Mouse (Mus musculus): ENCODE measurements around the gene Mroh7. TPM values are rescaled to one million over a fixed set of nuclear protein-coding genes. Genes with fewer than 3 reads are reported as not detected.

The Mroh7 gene
- polyA plus RNA-seq, 1 experiment, result 1.5 TPM

GRCm38 (mm10) chr4:106647137-106647536 lies 83.6 kb downstream of the Mroh7 start:
- WGBS, result 91% methylated on average over 6 of the region's 6 CpGs
- Histone ChIP-seq H3K4me3 (replicated peaks; ENCODE audit: extremely low read depth, low read depth, low read length) (no peak overlapping the region), H3K4me1 (ENCODE audit: control insufficient read depth, insufficient read depth, low read length) (no peaks in the 10 kb centered on the region; the same call in 1 of the 2 replicates)
- DNase-seq, result no peak
- no peak for TF ChIP-seq CTCF (IDR thresholded peaks at IDR 0.05; ENCODE audit: insufficient read depth, low read length)
- no peak for TF ChIP-seq POLR2A (IDR thresholded peaks at IDR 0.05; ENCODE audit: borderline replicate concordance, extremely low read depth, low read depth, low read length)

GRCm38 (mm10) chr4:106645797-106646196 lies 84.9 kb downstream of the Mroh7 start:
- Histone ChIP-seq H3K4me3 (replicated peaks; ENCODE audit: extremely low read depth, low read depth, low read length) (no peak overlapping the region), H3K4me1 (ENCODE audit: control insufficient read depth, insufficient read depth, low read length) (no peaks in the 10 kb centered on the region)
- TF ChIP-seq CTCF (IDR thresholded peaks at IDR 0.05; ENCODE audit: insufficient read depth, low read length) (no peak), POLR2A (IDR thresholded peaks at IDR 0.05; ENCODE audit: borderline replicate concordance, extremely low read depth, low read depth, low read length) (no peak)
- WGBS, result 66% methylated on average over 5 of the region's 5 CpGs
- no peak for DNase-seq

- no peak for TF ChIP-seq CTCF (IDR thresholded peaks at IDR 0.05; ENCODE audit: insufficient read depth, low read length)
- TF ChIP-seq POLR2A (IDR thresholded peaks at IDR 0.05; ENCODE audit: borderline replicate concordance, extremely low read depth, low read depth, low read length), result no peak
- 55% methylated on average over 6 of the region's 6 CpGs for WGBS
- no peak for DNase-seq
- no peak overlapping the region for H3K4me3 ChIP-seq (replicated peaks; ENCODE audit: extremely low read depth, low read depth, low read length)
- H3K4me1 ChIP-seq (ENCODE audit: control insufficient read depth, insufficient read depth, low read length), result no peaks in the 10 kb centered on the region
These were observed 86.5 kb downstream of the Mroh7 start for GRCm38 (mm10) chr4:106644218-106644610.

- TF ChIP-seq CTCF (IDR thresholded peaks at IDR 0.05; ENCODE audit: insufficient read depth, low read length), result no peak
- TF ChIP-seq POLR2A (IDR thresholded peaks at IDR 0.05; ENCODE audit: borderline replicate concordance, extremely low read depth, low read depth, low read length), result no peak
- H3K4me1 ChIP-seq (ENCODE audit: control insufficient read depth, insufficient read depth, low read length), result no peaks in the 10 kb centered on the region
- DNase-seq, result no peak
- WGBS, result 14% methylated on average over 8 of the region's 8 CpGs
- no peak overlapping the region for H3K4me3 ChIP-seq (replicated peaks; ENCODE audit: extremely low read depth, low read depth, low read length)
These were observed 87.1 kb downstream of the Mroh7 start for GRCm38 (mm10) chr4:106643483-106644217.

GRCm38 (mm10) chr4:106634086-106634479 lies 96.6 kb downstream of the Mroh7 start:
- DNase-seq, result no peak
- TF ChIP-seq POLR2A (IDR thresholded peaks at IDR 0.05; ENCODE audit: borderline replicate concordance, extremely low read depth, low read depth, low read length) (no peak), CTCF (IDR thresholded peaks at IDR 0.05; ENCODE audit: insufficient read depth, low read length) (no peak)
- H3K4me1 ChIP-seq (ENCODE audit: control insufficient read depth, insufficient read depth, low read length), result peaks cover 2% of the 10 kb centered on the region; the same call in 1 of the 2 replicates
- 40% methylated on average over 9 of the region's 9 CpGs for WGBS
- no peak overlapping the region for H3K4me3 ChIP-seq (replicated peaks; ENCODE audit: extremely low read depth, low read depth, low read length)

GRCm38 (mm10) chr4:106633281-106634085 lies 97.2 kb downstream of the Mroh7 start:
- 27% methylated on average over 8 of the region's 8 CpGs for WGBS
- TF ChIP-seq POLR2A (IDR thresholded peaks at IDR 0.05; ENCODE audit: borderline replicate concordance, extremely low read depth, low read depth, low read length) (no peak), CTCF (IDR thresholded peaks at IDR 0.05; ENCODE audit: insufficient read depth, low read length) (no peak)
- Histone ChIP-seq H3K4me1 (ENCODE audit: control insufficient read depth, insufficient read depth, low read length) (peaks cover 2% of the 10 kb centered on the region; the same call in 1 of the 2 replicates), H3K4me3 (replicated peaks; ENCODE audit: extremely low read depth, low read depth, low read length) (no peak overlapping the region)
- DNase-seq, result no peak

GRCm38 (mm10) chr4:106632313-106632712 lies 98.4 kb downstream of the Mroh7 start:
- DNase-seq, result no peak
- TF ChIP-seq CTCF (IDR thresholded peaks at IDR 0.05; ENCODE audit: insufficient read depth, low read length) (no peak), POLR2A (IDR thresholded peaks at IDR 0.05; ENCODE audit: borderline replicate concordance, extremely low read depth, low read depth, low read length) (no peak)
- 60% methylated on average over 1 of the region's 3 CpGs for WGBS
- H3K4me1 ChIP-seq (ENCODE audit: control insufficient read depth, insufficient read depth, low read length), result peaks cover 2% of the 10 kb centered on the region; the same call in 1 of the 2 replicates
- no peak overlapping the region for H3K4me3 ChIP-seq (replicated peaks; ENCODE audit: extremely low read depth, low read depth, low read length)

Other genes with a start within 250 kb of the Mroh7 start
- not detected in 2 replicates for gene Bsnd, start 238.6 kb downstream of the Mroh7 start, polyA plus RNA-seq (2012; rRNA removed)
- gene Dhcr24, start 169.9 kb downstream of the Mroh7 start, polyA plus RNA-seq (2012; rRNA removed), result 81.7 and 94.0 TPM in 2 replicates
- gene Lexm, start 113.7 kb downstream of the Mroh7 start, polyA plus RNA-seq (2012; rRNA removed), result 0.11 TPM in 1 of 2 replicates, not detected in the other
- gene Ttc22, start 108.5 kb downstream of the Mroh7 start, polyA plus RNA-seq (2012; rRNA removed), result 1.8 and 8.2 TPM in 2 replicates
- 3.5 and 7.8 TPM in 2 replicates for gene Pars2, start 79.9 kb downstream of the Mroh7 start, polyA plus RNA-seq (2012; rRNA removed)
- gene Ttc4, start 52.0 kb downstream of the Mroh7 start, polyA plus RNA-seq (2012; rRNA removed), result 27.4 and 37.1 TPM in 2 replicates
- 0.77 and 1.4 TPM in 2 replicates for gene Fam151a, start 3.0 kb upstream of the Mroh7 start, polyA plus RNA-seq (2012; rRNA removed)
- gene Acot11, start 74.1 kb upstream of the Mroh7 start, polyA plus RNA-seq (2012; rRNA removed), result 9.8 and 18.6 TPM in 2 replicates
- 41.0 and 43.2 TPM in 2 replicates for gene Ssbp3, start 179.8 kb upstream of the Mroh7 start, polyA plus RNA-seq (2012; rRNA removed)

Data from lung, adult 2 months (tissue).